Mouse (Mus musculus) embryonic fibroblast, embryonic 13.5 days (primary cell): ENCODE measurements at regions not wholly inside any gene's neighbourhood (a gene's known extent, or its start where the extent isn't known, plus 50 kb on each side); places are given as distances from the start of the nearest gene placed in this dataset.

ENCODE experiments used
- H3K27ac ChIP-seq: 2 replicates; pipeline ENCODE4 v1.5.1; 2012; ENCODE audit warnings: low read length, control low read depth, inconsistent platforms; ENCODE audit not compliant: insufficient read depth
- H3K4me1 ChIP-seq: 2 replicates; pipeline ENCODE4 v1.6.1; 2011; ENCODE audit warnings: low read length; ENCODE audit not compliant: control insufficient read depth, insufficient read depth
- H3K4me3 ChIP-seq: 2 replicates; pipeline ENCODE4 v1.5.1; 2011; ENCODE audit warnings: mild to moderate bottlenecking, control low read depth, low read length; ENCODE audit not compliant: insufficient read depth
- CTCF ChIP-seq: IDR thresholded peaks from 2 replicates; pipeline ENCODE4 v1.5.1; 2011; ENCODE audit warnings: mild to moderate bottlenecking, control low read depth, low read length, moderate library complexity, borderline replicate concordance; ENCODE audit not compliant: insufficient read depth
- POLR2A ChIP-seq: IDR thresholded peaks from 2 replicates; pipeline ENCODE4 v1.6.1; 2011; ENCODE audit warnings: low read depth, mild to moderate bottlenecking, control low read depth, low read length, moderate library complexity

GRCm38 (mm10) chr12:110219750-110220149, 59.1 kb upstream of the Dio3 start:
- Histone ChIP-seq H3K4me3 (no peak overlapping the region), H3K27ac (no peak overlapping the region), H3K4me1 (no peaks in the 10 kb centered on the region)
- no peak for TF ChIP-seq CTCF
- TF ChIP-seq POLR2A, result no peak

- TF ChIP-seq POLR2A (no peak), CTCF (no peak)
- no peaks in the 10 kb centered on the region for H3K4me1 ChIP-seq
- H3K4me3 ChIP-seq, result no peak overlapping the region
- H3K27ac ChIP-seq, result no peak overlapping the region
Measured at GRCm38 (mm10) chr12:110220516-110220915, 58.4 kb upstream of the Dio3 start.

GRCm38 (mm10) chr12:110221184-110221583, 57.7 kb upstream of the Dio3 start:
- no peak overlapping the region for H3K4me3 ChIP-seq
- TF ChIP-seq POLR2A (no peak), CTCF (no peak)
- no peaks in the 10 kb centered on the region for H3K4me1 ChIP-seq
- H3K27ac ChIP-seq, result no peak overlapping the region

- Histone ChIP-seq H3K4me3 (no peak overlapping the region), H3K4me1 (no peaks in the 10 kb centered on the region), H3K27ac (no peak overlapping the region)
- no peak for TF ChIP-seq CTCF
- TF ChIP-seq POLR2A, result no peak
Measured at GRCm38 (mm10) chr12:110221679-110222078, 57.2 kb upstream of the Dio3 start.

- Histone ChIP-seq H3K4me1 (no peaks in the 10 kb centered on the region), H3K4me3 (no peak overlapping the region), H3K27ac (no peak overlapping the region)
- no peak for TF ChIP-seq CTCF
- no peak for TF ChIP-seq POLR2A
Measured at GRCm38 (mm10) chr12:110224250-110224649, 54.6 kb upstream of the Dio3 start.

GRCm38 (mm10) chr12:110228011-110228411, 50.9 kb upstream of the Dio3 start:
- no peak for TF ChIP-seq CTCF
- no peak for TF ChIP-seq POLR2A
- H3K4me1 ChIP-seq, result no peaks in the 10 kb centered on the region
- no peak overlapping the region for H3K27ac ChIP-seq

More at GRCm38 (mm10) chr12:110228011-110228411, 50.9 kb upstream of the Dio3 start:
- H3K4me3 ChIP-seq, result no peak overlapping the region
